Mouse (Mus musculus) forebrain, embryonic 12.5 days (tissue): Measurements from ENCODE around the gene Slfn2. TPM values are rescaled to one million over a fixed set of nuclear protein-coding genes. Genes with fewer than 3 reads are reported as not detected.

ENCODE experiments used
- ATAC-seq: fragments of 200-750 bp; cut with Nextera tagmentation; 2 replicates; pipeline ENCODE4 v1.8.0; 2017; ENCODE audit warnings: moderate TSS enrichment; ENCODE audit not compliant: low FRiP score
- H3K27ac ChIP-seq: fragments of 300-500 bp; sonication (generic); 2 replicates; pipeline ENCODE4 v1.5.1; 2016; ENCODE audit warnings: mild to moderate bottlenecking
- H3K27me3 ChIP-seq: fragments of 300-500 bp; sonication (generic); 2 replicates; pipeline ENCODE4 v1.6.1; 2016; ENCODE audit warnings: mild to moderate bottlenecking
- H3K36me3 ChIP-seq: fragments of 300-500 bp; sonication (generic); replicated peaks from 2 replicates; pipeline ENCODE4 v1.6.1; 2016; ENCODE audit warnings: mild to moderate bottlenecking
- H3K4me1 ChIP-seq: fragments of 300-500 bp; sonication (generic); 2 replicates; pipeline ENCODE4 v1.6.1; 2016
- H3K4me2 ChIP-seq: fragments of 300-500 bp; sonication (generic); 2 replicates; pipeline ENCODE4 v1.6.1; 2016; ENCODE audit warnings: mild to moderate bottlenecking, moderate library complexity
- H3K4me3 ChIP-seq: fragments of 300-500 bp; sonication (generic); replicated peaks from 2 replicates; pipeline ENCODE4 v1.5.1; 2016; ENCODE audit warnings: mild to moderate bottlenecking
- H3K9ac ChIP-seq: fragments of 300-500 bp; sonication (generic); 2 replicates; pipeline ENCODE4 v1.6.1; 2016; ENCODE audit warnings: mild to moderate bottlenecking
- H3K9me3 ChIP-seq: fragments of 300-500 bp; sonication (generic); 2 replicates; pipeline ENCODE4 v1.6.1; 2016
- WGBS: fragments of 180-500 bp; shearing (Covaris S2); methylation state at CpG from one replicate; pipeline ENCODE4 v1.1.7; 2016; 5-methylcytosine and 5-hydroxymethylcytosine counted together
- polyA plus RNA-seq: library from polyadenylated mRNA; unstranded; fragments of >200 nt; fragmentation: Nextera tagmentation; extraction: Ambion mirVana; gene quantifications from 2 replicates; pipeline ENCODE4 v1.2.1, GENCODE M21; 2016

The Slfn2 gene
- polyA plus RNA-seq, 1 experiment from 2014 or later: 0.96 TPM

GRCm38 (mm10) chr11:83060412-83061020, 4.4 kb upstream of the Slfn2 start:
- Histone ChIP-seq H3K9ac (no peak overlapping the region), H3K4me3 (no peak overlapping the region), H3K36me3 (no peaks in the 10 kb centered on the region), H3K27me3 (peaks cover 2% of the 10 kb centered on the region; the same call in 1 of the 2 replicates), H3K27ac (no peak overlapping the region), H3K4me1 (no peaks in the 10 kb centered on the region), H3K9me3 (no peaks in the 10 kb centered on the region), H3K4me2 (no peak overlapping the region)
- no peak for ATAC-seq
- 81% methylated on average over 5 of the region's 5 CpGs for WGBS

GRCm38 (mm10) chr11:83061806-83062205, 3.1 kb upstream of the Slfn2 start:
- no peak overlapping the region for H3K9ac ChIP-seq
- H3K4me2 ChIP-seq: no peak overlapping the region
- H3K36me3 ChIP-seq: no peaks in the 10 kb centered on the region
- H3K27ac ChIP-seq: no peak overlapping the region
- no peaks in the 10 kb centered on the region for H3K9me3 ChIP-seq
- peaks cover 2% of the 10 kb centered on the region; the same call in 1 of the 2 replicates for H3K27me3 ChIP-seq
- no peak for ATAC-seq
- no peaks in the 10 kb centered on the region; the same call in 1 of the 2 replicates for H3K4me1 ChIP-seq
- no peak overlapping the region for H3K4me3 ChIP-seq
- WGBS: 91% methylated on average over 7 of the region's 7 CpGs

GRCm38 (mm10) chr11:83063126-83063525, 1.8 kb upstream of the Slfn2 start:
- Histone ChIP-seq H3K36me3 (no peaks in the 10 kb centered on the region), H3K4me3 (no peak overlapping the region), H3K9ac (no peak overlapping the region), H3K4me2 (no peak overlapping the region), H3K9me3 (no peaks in the 10 kb centered on the region), H3K27me3 (peaks cover 2% of the 10 kb centered on the region; the same call in 1 of the 2 replicates), H3K27ac (no peak overlapping the region), H3K4me1 (no peaks in the 10 kb centered on the region; the same call in 1 of the 2 replicates)
- no peak for ATAC-seq
- 71% methylated on average over 4 of the region's 4 CpGs for WGBS

GRCm38 (mm10) chr11:83063941-83064349, 967 bp upstream of the Slfn2 start:
- no peak overlapping the region for H3K4me3 ChIP-seq
- H3K27me3 ChIP-seq: peaks cover 2% of the 10 kb centered on the region; the same call in 1 of the 2 replicates
- no peak overlapping the region for H3K27ac ChIP-seq
- H3K36me3 ChIP-seq: no peaks in the 10 kb centered on the region
- no peak overlapping the region for H3K4me2 ChIP-seq
- WGBS: 76% methylated on average over 3 of the region's 3 CpGs
- no peaks in the 10 kb centered on the region; the same call in 1 of the 2 replicates for H3K4me1 ChIP-seq
- H3K9me3 ChIP-seq: no peaks in the 10 kb centered on the region
- ATAC-seq: no peak
- H3K9ac ChIP-seq: no peak overlapping the region

GRCm38 (mm10) chr11:83065441-83066344, 781 bp downstream of the Slfn2 start:
- Histone ChIP-seq H3K36me3 (no peaks in the 10 kb centered on the region), H3K4me3 (no peak overlapping the region), H3K9ac (no peak overlapping the region), H3K4me2 (no peak overlapping the region), H3K4me1 (no peaks in the 10 kb centered on the region; the same call in 1 of the 2 replicates), H3K27me3 (no peaks in the 10 kb centered on the region), H3K9me3 (no peaks in the 10 kb centered on the region), H3K27ac (no peak overlapping the region)
- 14% methylated on average over 6 of the region's 6 CpGs for WGBS
- no peak for ATAC-seq

GRCm38 (mm10) chr11:83066640-83067531, 2.0 kb downstream of the Slfn2 start:
- WGBS: 39% methylated on average over 11 of the region's 11 CpGs
- Histone ChIP-seq H3K4me1 (no peaks in the 10 kb centered on the region; the same call in 1 of the 2 replicates), H3K27ac (no peak overlapping the region), H3K36me3 (no peaks in the 10 kb centered on the region), H3K4me3 (no peak overlapping the region), H3K9ac (no peak overlapping the region), H3K4me2 (no peak overlapping the region), H3K9me3 (no peaks in the 10 kb centered on the region), H3K27me3 (no peaks in the 10 kb centered on the region)
- no peak for ATAC-seq

- Histone ChIP-seq H3K27me3 (no peaks in the 10 kb centered on the region), H3K4me3 (no peak overlapping the region)
Measured at GRCm38 (mm10) chr11:83067982-83068694, 3.2 kb downstream of the Slfn2 start.

GRCm38 (mm10) chr11:83070321-83070970, 5.5 kb downstream of the Slfn2 start:
- no peak overlapping the region for H3K4me3 ChIP-seq
- 79% methylated on average over 15 of the region's 15 CpGs for WGBS
- H3K4me2 ChIP-seq: no peak overlapping the region
- H3K27ac ChIP-seq: no peak overlapping the region
- no peaks in the 10 kb centered on the region; the same call in 1 of the 2 replicates for H3K4me1 ChIP-seq
- no peak overlapping the region for H3K9ac ChIP-seq
- no peak for ATAC-seq
- no peaks in the 10 kb centered on the region for H3K27me3 ChIP-seq
- no peaks in the 10 kb centered on the region for H3K36me3 ChIP-seq
- no peaks in the 10 kb centered on the region for H3K9me3 ChIP-seq

More at GRCm38 (mm10) chr11:83067982-83068694, 3.2 kb downstream of the Slfn2 start:
- no peak overlapping the region for H3K4me2 ChIP-seq
- no peak overlapping the region for H3K27ac ChIP-seq
- H3K36me3 ChIP-seq: no peaks in the 10 kb centered on the region
- no peak for ATAC-seq
- WGBS: 83% methylated on average over 4 of the region's 4 CpGs
- no peaks in the 10 kb centered on the region for H3K9me3 ChIP-seq
- H3K9ac ChIP-seq: no peak overlapping the region
- no peaks in the 10 kb centered on the region; the same call in 1 of the 2 replicates for H3K4me1 ChIP-seq

- Histone ChIP-seq H3K27ac (no peak overlapping the region), H3K4me1 (no peaks in the 10 kb centered on the region), H3K9ac (no peak overlapping the region), H3K36me3 (no peaks in the 10 kb centered on the region), H3K9me3 (no peaks in the 10 kb centered on the region), H3K4me3 (no peak overlapping the region), H3K27me3 (no peaks in the 10 kb centered on the region), H3K4me2 (no peak overlapping the region)
- 88% methylated on average over 3 of the region's 3 CpGs for WGBS
- no peak for ATAC-seq
Measured at GRCm38 (mm10) chr11:83077714-83078422, 13.0 kb downstream of the Slfn2 start.

GRCm38 (mm10) chr11:83078423-83079140, 13.7 kb downstream of the Slfn2 start:
- no peak overlapping the region for H3K4me3 ChIP-seq
- H3K9ac ChIP-seq: no peak overlapping the region
- no peak for ATAC-seq
- H3K9me3 ChIP-seq: no peaks in the 10 kb centered on the region
- H3K27ac ChIP-seq: no peak overlapping the region
- 88% methylated on average over 5 of the region's 5 CpGs for WGBS
- no peak overlapping the region for H3K4me2 ChIP-seq
- no peaks in the 10 kb centered on the region for H3K36me3 ChIP-seq
- no peaks in the 10 kb centered on the region for H3K27me3 ChIP-seq
- H3K4me1 ChIP-seq: no peaks in the 10 kb centered on the region
